Mouse (Mus musculus): ENCODE results near the gene Bsg.
"Not testable (repeated sequence)": the region's sequence is repeated elsewhere in the genome, so short reads cannot be mapped to it uniquely, and the experiment has no call there.

Gene Bsg

DNA sequence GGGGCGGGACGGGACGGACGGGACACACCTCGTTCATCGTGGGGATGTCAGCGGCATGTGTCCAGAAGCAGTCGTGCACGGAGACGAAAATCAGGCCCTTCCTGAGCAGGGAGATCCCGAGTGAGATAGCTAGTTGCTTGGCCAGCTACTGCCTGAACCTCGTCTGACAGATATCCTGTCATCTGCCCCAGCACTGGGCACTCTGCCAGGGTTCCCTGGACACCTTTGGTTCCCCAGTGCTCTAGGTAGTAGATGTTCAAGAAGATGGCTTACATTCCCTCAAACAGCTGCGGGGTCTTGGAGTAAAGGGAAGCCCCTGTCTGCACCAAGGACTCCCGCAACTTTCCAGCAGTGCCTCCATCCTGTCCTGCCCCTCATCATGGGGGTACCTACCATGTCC lies 32.4 kb downstream of the Bsg start:
- DNase-seq = no peak

DNA sequence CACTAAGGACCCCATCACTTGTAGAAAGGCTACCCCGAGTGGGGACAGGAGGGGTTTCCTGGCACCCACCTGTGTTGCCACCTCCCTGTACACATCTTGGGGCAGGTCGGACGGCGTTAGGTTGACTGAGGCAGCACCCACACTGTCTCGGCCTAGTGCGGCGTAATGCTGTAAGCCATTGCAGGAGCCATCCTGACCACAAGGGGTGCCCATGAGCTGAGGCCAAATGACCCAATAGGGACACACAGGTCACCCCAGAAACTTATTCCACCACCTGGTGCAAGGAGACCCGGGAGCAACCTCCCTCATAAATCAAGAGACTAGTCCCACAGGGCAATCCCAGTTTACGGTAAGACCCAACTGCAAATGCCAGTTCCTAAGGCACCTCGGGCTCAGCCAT lies 34.0 kb downstream of the Bsg start:
- no peak for DNase-seq

GRCm38 (mm10) chr10:79739234-79739633 lies 34.9 kb downstream of the Bsg start:
- no peak for DNase-seq

DNA sequence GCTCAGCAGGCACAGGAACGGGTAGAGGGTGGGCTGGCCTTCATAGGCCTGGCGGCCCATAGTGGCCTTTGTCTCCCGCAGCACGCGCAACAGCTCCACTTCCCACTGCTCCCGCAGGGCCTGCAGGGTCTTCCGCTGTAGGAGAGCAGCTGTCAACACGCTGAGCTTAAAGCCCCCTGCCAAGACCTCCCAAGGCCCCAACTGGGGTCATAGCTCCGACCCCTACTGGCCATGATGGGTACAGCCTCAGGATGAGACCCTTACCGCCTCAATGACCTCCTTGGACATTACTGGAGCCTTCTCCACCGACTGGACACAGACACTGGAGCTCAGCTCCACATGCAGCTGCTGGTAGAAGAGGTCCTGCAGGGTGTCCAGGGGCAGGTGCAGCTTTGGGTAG lies 36.6 kb downstream of the Bsg start:
- DNase-seq = no peak

DNA sequence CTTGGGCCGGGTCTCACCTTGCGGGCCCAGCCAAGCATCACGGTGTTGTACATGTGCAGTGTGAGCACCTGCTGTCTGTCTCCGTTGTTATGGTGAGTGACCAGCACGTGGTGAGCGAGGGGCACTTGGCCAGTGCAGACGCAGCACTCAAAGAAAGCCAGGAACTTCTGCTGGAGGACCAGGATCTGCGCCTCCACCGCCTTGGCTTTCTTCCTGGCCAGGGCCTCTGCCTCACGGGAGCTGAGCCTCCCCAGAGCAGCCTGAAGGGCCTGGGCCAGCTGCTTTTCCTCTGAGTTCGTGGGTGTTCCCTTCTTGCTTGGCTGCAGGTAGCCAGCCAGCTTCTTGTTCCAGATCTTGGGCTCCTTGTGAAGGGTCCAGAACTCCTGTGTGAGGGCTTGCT lies 38.9 kb downstream of the Bsg start:
- DNase-seq = no peak

DNA sequence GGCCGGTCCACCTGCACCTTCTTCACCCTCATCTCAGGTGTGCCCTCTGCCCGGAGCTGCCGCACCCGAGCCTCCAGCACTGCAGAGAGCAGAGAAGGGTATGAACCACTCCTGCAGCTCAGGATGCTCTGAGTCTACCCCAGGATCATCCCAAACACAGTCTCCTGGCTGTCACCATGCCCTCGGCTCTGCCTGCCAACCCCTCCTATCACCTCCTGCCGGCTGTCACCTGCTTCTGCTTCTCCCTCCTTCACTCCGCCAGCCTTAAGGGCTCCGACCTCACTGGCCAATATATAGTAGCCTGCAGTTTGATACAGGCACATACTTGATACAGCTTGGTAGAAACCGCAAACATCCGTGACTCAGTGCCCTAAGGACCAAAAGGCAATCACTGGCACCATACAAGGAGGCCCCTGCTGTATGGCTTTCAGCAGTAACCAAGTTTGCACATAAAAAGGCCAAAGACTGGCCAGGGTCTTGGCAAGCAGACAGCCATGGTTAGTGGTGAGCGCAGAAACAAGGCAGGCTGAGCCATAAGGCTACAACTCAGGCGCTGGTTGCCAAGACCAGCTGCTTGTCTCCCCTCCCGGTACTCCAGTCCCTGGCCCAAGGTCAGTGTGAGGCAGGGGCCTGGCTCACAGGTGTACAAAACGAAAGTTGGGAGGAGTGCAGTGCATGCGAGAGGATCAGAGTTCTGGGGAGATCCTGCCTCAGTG lies 39.5 kb downstream of the Bsg start:
- no peak for DNase-seq

DNA sequence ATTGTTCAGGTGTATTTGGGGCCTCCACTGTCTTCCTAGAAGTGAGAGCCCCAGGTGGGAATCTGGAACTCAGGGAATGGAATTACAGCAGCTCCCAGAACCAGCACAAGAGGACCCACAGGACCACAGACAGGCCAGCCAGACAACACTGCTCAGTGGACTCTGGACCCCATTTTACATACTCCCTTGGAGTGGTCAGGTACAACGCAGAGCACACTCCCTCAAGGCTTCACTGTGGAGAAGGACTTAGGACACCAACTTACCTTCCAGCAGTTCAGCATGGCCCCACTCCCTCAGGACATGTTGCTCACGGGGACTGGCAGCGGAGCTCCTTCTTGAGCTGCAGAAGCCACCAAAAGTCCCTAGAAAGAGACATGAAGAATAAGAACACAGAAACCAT lies 41.1 kb downstream of the Bsg start:
- DNase-seq = no peak

- DNase-seq = peak; percentile 98
Measured at GRCm38 (mm10) chr10:79745898-79746773, 41.8 kb downstream of the Bsg start, which contains the start of gene Polrmt. Gene Polrmt, minus strand, starts transcription at chr10:79746581.

DNA sequence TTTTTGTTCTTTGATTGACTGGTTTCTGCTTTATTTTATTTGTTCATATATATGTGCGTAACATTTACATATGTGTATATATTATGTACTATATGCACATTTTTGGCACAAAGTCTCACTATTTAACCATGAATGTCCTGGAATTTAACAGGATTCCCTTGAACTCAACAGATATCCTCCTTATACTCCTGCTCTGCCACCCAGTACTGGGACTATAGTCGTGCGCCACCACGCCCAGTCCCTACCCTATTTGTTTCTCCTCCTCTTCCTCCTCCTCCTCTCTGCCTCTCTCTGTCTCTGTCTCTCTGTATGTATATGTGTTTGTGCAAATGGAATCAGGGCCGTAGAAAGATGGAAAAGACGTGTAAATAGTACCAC lies 42.5 kb downstream of the Bsg start:
- DNase-seq = no peak

DNA sequence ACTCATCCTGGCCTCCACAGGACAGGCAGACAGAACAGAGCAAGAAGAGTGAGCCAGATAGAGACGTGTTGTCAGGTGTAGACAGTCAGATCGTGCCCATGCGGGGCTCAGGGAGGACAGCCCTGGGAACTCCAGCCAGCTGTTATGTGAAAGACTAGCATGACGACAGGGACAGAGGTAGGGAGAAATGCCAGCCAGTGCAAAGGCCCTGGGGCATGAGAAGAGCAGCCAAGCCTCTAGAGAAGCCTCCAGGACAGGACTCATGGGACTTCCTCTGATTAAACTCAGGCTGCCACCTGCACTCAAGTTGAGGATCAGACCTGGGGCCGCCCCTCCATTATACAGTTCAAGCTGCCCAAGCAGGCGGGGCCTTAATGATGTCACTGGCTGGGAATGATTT lies 44.2 kb downstream of the Bsg start:
- DNase-seq = no peak

DNA sequence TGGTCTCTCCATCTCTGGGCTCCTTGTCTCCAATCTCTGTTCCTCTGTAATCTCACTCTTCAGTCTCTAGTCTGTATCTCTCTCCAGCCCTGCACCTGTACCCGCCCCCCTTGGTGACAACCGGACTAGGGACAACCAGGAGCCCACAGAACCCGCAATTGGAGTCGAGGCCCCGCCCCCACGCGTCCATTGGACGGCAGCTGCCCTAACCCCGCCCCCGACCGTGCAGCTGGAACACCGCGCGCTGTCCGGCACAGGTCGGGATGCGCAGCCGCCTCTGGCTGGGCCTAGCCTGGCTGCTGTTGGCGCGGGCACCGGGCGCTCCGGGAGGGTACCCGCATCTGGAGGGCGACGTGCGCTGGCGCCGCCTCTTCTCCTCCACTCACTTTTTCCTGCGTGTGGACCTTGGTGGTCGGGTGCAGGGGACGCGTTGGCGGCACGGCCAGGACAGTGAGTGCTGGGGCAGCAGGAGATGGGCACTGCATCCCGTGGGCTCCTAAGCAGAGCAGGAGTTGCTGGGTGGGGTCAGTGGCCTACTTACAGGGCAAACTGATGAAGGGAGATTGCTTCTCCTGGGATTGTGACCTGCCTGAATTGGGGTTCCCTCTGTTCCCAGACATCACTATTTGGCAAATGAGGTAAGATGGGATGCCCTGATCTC lies 50.7 kb downstream of the Bsg start, which contains the start of gene Fgf22:
Gene Fgf22, plus strand, starts transcription at position 221 of the 661 bp plus-strand sequence.
- DNase-seq = peak; percentile 88

- no peak for DNase-seq
Measured at GRCm38 (mm10) chr10:79755854-79756253, 51.6 kb downstream of the Bsg start.

DNA sequence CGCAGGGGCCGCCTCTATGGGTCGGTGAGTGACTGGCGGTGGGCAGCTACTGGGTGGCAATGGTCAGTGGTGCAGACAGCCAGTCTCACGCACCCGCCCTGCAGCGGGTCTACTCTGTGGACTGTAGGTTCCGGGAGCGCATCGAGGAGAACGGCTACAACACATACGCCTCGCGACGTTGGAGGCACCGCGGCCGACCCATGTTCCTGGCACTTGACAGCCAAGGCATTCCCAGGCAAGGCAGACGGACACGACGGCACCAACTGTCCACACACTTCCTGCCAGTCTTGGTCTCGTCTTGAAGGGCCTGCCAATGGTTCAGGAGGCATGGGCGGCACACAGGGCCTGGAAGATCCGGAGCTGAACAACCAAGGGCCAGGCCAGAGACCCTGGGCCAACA lies 52.4 kb downstream of the Bsg start:
- DNase-seq = no peak

DNA sequence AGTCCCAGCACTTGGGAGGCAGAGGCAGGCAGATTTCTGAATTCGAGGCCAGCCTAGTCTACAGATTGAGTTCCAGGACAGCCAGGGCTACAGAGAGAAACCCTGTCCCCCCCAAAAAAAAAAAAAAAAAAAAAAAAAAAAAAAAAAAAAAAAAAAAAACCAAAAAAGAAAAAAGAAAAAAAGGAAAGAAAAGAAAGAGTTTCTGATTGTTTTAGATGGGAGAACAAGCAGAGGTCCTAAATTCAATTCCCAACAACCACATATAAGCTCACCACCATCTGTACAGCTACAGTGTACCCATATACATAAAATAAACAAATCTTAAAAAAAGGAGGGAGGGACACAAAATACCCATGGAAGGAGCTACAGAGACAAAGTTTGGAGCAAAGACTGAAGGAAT lies 55.4 kb downstream of the Bsg start:
- not testable (repeated sequence) for DNase-seq

DNA sequence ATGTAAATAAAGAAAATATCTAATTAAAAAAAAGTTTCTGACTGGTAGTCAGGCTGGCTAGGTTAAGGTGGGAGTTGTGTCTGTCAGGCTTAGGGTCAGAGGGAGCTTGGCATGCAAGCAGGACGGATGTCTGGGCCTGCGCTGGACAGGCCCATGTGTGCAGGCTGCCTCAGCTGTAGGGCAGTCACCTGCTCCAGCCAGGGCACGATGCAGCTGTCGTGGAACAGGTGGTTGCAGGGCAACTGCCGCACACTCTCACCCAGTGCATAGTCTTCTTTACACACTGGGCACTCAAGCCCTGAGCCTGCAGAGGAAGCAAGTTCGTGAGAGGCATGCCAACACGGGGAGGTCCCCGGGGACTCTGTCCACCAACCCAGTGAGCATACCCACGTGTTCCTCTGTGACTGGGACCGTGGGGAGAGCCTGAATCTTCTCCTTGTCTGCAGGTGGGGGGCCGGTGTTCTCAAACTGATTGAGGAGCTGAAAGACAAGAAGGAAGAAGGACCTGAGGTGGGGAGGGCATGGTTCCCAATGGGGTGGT lies 56.4 kb downstream of the Bsg start:
- DNase-seq = no peak

Measured in embryo, embryonic 11 days (tissue).